Mouse (Mus musculus) cortical plate, adult 2 months (tissue): ENCODE results near the gene Slc25a42.

ENCODE experiments used
- CTCF ChIP-seq: fragments of 200-500 bp; IDR thresholded peaks from 2 replicates; pipeline ENCODE4 v1.5.1; 2011; ENCODE audit warnings: mild to moderate bottlenecking, control low read depth, low read length; ENCODE audit not compliant: insufficient read depth; ENCODE audit errors: extremely low read depth
- POLR2A ChIP-seq: fragments of 200-500 bp; IDR thresholded peaks from 2 replicates; pipeline ENCODE4 v1.6.1; 2011; ENCODE audit warnings: mild to moderate bottlenecking, low read length, control low read depth; ENCODE audit not compliant: insufficient read depth; ENCODE audit errors: extremely low read depth

GRCm38 (mm10) chr8:70134931-70135330 is 77.2 kb downstream of the Slc25a42 start:
- TF ChIP-seq POLR2A = no peak
- TF ChIP-seq CTCF = no peak
